Mouse (Mus musculus) intestine, embryonic 15.5 days (tissue): ENCODE measurements around the gene Fam89a. TPM values are rescaled to one million over a fixed set of nuclear protein-coding genes. Genes with fewer than 3 reads are reported as not detected.
A peak's percentile ranks its signal among the peaks of the same experiment; 100 is the strongest.

Experiments used
- ATAC-seq: fragments of 200-750 bp; cut with Nextera tagmentation; 2 replicates; pipeline ENCODE4 v1.8.0; 2017; ENCODE audit warnings: moderate TSS enrichment, moderate library complexity
- H3K27ac ChIP-seq: fragments of 300-500 bp; sonication (generic); 2 replicates; pipeline ENCODE4 v1.5.1; 2015; ENCODE audit warnings: mild to moderate bottlenecking, inconsistent platforms
- H3K27me3 ChIP-seq: fragments of 300-500 bp; sonication (generic); replicated peaks from 2 replicates; pipeline ENCODE4 v1.6.1; 2015; ENCODE audit warnings: inconsistent platforms
- H3K36me3 ChIP-seq: fragments of 300-500 bp; sonication (generic); 2 replicates; pipeline ENCODE4 v1.6.1; 2015; ENCODE audit warnings: inconsistent platforms
- H3K4me1 ChIP-seq: fragments of 300-500 bp; sonication (generic); replicated peaks from 2 replicates; pipeline ENCODE4 v1.6.1; 2015; ENCODE audit warnings: inconsistent platforms
- H3K4me2 ChIP-seq: fragments of 300-500 bp; sonication (generic); replicated peaks from 2 replicates; pipeline ENCODE4 v1.6.1; 2015; ENCODE audit warnings: mild to moderate bottlenecking, inconsistent platforms
- H3K4me3 ChIP-seq: fragments of 300-500 bp; sonication (generic); replicated peaks from 2 replicates; pipeline ENCODE4 v1.5.1; 2015; ENCODE audit warnings: inconsistent platforms
- H3K9ac ChIP-seq: fragments of 300-500 bp; sonication (generic); 2 replicates; pipeline ENCODE4 v1.6.1; 2015; ENCODE audit warnings: inconsistent platforms
- H3K9me3 ChIP-seq: fragments of 300-500 bp; sonication (generic); 2 replicates; pipeline ENCODE4 v1.6.1; 2016; ENCODE audit warnings: inconsistent platforms
- WGBS: fragments of 180-500 bp; shearing (Covaris S2); methylation state at CpG from one replicate; pipeline ENCODE4 v1.1.7; 2015; 5-methylcytosine and 5-hydroxymethylcytosine counted together
- polyA plus RNA-seq: library from polyadenylated mRNA; unstranded; fragments of >200 nt; fragmentation: Nextera tagmentation; extraction: Ambion mirVana; gene quantifications from 2 replicates; pipeline ENCODE4 v1.2.1, GENCODE M21; 2015

Gene Fam89a
- polyA plus RNA-seq, 1 experiment from 2014 or later = 3.9 TPM

GRCm38 (mm10) chr8:124782431-124782830 lies 30.8 kb upstream of the Fam89a start:
- Histone ChIP-seq H3K27me3 (0 out of 2 replicates have a peak, but pooled peaks cover 3% of the 10 kb centered on the region), H3K36me3 (no peaks in the 10 kb centered on the region), H3K9ac (no peak overlapping the region), H3K27ac (no peak overlapping the region), H3K9me3 (no peaks in the 10 kb centered on the region), H3K4me2 (no peak overlapping the region), H3K4me1 (peaks cover 2% of the 10 kb centered on the region; the same call in 1 of the 2 replicates), H3K4me3 (no peak overlapping the region)
- WGBS = 77% methylated on average over 3 of the region's 3 CpGs
- no peak for ATAC-seq

- peak; percentile 69; the same call in 1 of the 2 replicates for ATAC-seq
- no peak overlapping the region for H3K27ac ChIP-seq
- H3K9me3 ChIP-seq = no peaks in the 10 kb centered on the region
- 8% methylated on average over 7 of the region's 7 CpGs for WGBS
- no peak overlapping the region for H3K4me2 ChIP-seq
- H3K9ac ChIP-seq = no peak overlapping the region
- H3K27me3 ChIP-seq = 0 out of 2 replicates have a peak, but pooled peaks cover 6% of the 10 kb centered on the region
- no peaks in the 10 kb centered on the region for H3K36me3 ChIP-seq
- peaks cover 4% of the 10 kb centered on the region; the same call in 1 of the 2 replicates for H3K4me1 ChIP-seq
- no peak overlapping the region for H3K4me3 ChIP-seq
Observed at GRCm38 (mm10) chr8:124780236-124780635, 28.6 kb upstream of the Fam89a start.

GRCm38 (mm10) chr8:124775695-124776094 lies 24.1 kb upstream of the Fam89a start:
- peak; percentile 79 for ATAC-seq
- no peaks in the 10 kb centered on the region for H3K9me3 ChIP-seq
- peak overlapping the region; percentile 54 for H3K4me2 ChIP-seq
- 12% methylated on average over 16 of the region's 16 CpGs for WGBS
- 0 out of 2 replicates have a peak, but pooled peaks cover 2% of the 10 kb centered on the region for H3K4me1 ChIP-seq
- no peak overlapping the region for H3K27ac ChIP-seq
- H3K4me3 ChIP-seq = no peak overlapping the region
- H3K36me3 ChIP-seq = no peaks in the 10 kb centered on the region
- 0 out of 2 replicates have a peak, but pooled peaks cover 3% of the 10 kb centered on the region for H3K27me3 ChIP-seq
- H3K9ac ChIP-seq = no peak overlapping the region

- H3K4me3 ChIP-seq = no peak overlapping the region
- no peaks in the 10 kb centered on the region for H3K9me3 ChIP-seq
- H3K9ac ChIP-seq = no peak overlapping the region
- H3K36me3 ChIP-seq = no peaks in the 10 kb centered on the region
- H3K27me3 ChIP-seq = 0 out of 2 replicates have a peak, but pooled peaks cover 3% of the 10 kb centered on the region
- no peak overlapping the region for H3K4me2 ChIP-seq
- no peak for ATAC-seq
- 36% methylated on average over 2 of the region's 2 CpGs for WGBS
- no peak overlapping the region for H3K27ac ChIP-seq
- 0 out of 2 replicates have a peak, but pooled peaks cover 2% of the 10 kb centered on the region for H3K4me1 ChIP-seq
Observed at GRCm38 (mm10) chr8:124772389-124772788, 20.8 kb upstream of the Fam89a start.

GRCm38 (mm10) chr8:124763061-124763460 lies 11.4 kb upstream of the Fam89a start:
- Histone ChIP-seq H3K27me3 (no peaks in the 10 kb centered on the region), H3K36me3 (no peaks in the 10 kb centered on the region), H3K9me3 (no peaks in the 10 kb centered on the region), H3K9ac (no peak overlapping the region), H3K4me1 (no peaks in the 10 kb centered on the region), H3K4me2 (no peak overlapping the region), H3K27ac (no peak overlapping the region), H3K4me3 (no peak overlapping the region)
- 74% methylated on average over 7 of the region's 7 CpGs for WGBS
- ATAC-seq = no peak

GRCm38 (mm10) chr8:124758544-124758943 lies 6.9 kb upstream of the Fam89a start:
- 33% methylated on average over 3 of the region's 3 CpGs for WGBS
- H3K4me2 ChIP-seq = no peak overlapping the region
- no peak for ATAC-seq

GRCm38 (mm10) chr8:124756601-124757000 lies 5.0 kb upstream of the Fam89a start:
- no peak overlapping the region for H3K27ac ChIP-seq
- no peak overlapping the region for H3K9ac ChIP-seq
- ATAC-seq = no peak
- H3K9me3 ChIP-seq = no peaks in the 10 kb centered on the region
- no peaks in the 10 kb centered on the region; the same call in 1 of the 2 replicates for H3K27me3 ChIP-seq
- 82% methylated on average over 5 of the region's 5 CpGs for WGBS
- H3K4me1 ChIP-seq = peaks cover 26% of the 10 kb centered on the region
- no peak overlapping the region for H3K4me2 ChIP-seq
- H3K36me3 ChIP-seq = no peaks in the 10 kb centered on the region
- no peak overlapping the region for H3K4me3 ChIP-seq

More at GRCm38 (mm10) chr8:124758544-124758943, 6.9 kb upstream of the Fam89a start:
- H3K27ac ChIP-seq = no peak overlapping the region
- no peaks in the 10 kb centered on the region for H3K36me3 ChIP-seq
- peaks cover 15% of the 10 kb centered on the region for H3K4me1 ChIP-seq
- no peaks in the 10 kb centered on the region for H3K9me3 ChIP-seq
- no peak overlapping the region for H3K9ac ChIP-seq
- H3K4me3 ChIP-seq = no peak overlapping the region
- H3K27me3 ChIP-seq = no peaks in the 10 kb centered on the region

GRCm38 (mm10) chr8:124756153-124756552 lies 4.5 kb upstream of the Fam89a start:
- no peak overlapping the region for H3K4me2 ChIP-seq
- no peaks in the 10 kb centered on the region for H3K9me3 ChIP-seq
- H3K4me3 ChIP-seq = no peak overlapping the region
- peaks cover 30% of the 10 kb centered on the region for H3K4me1 ChIP-seq
- no peak overlapping the region for H3K27ac ChIP-seq
- no peaks in the 10 kb centered on the region for H3K36me3 ChIP-seq
- no peak for ATAC-seq
- WGBS = 72% methylated on average over 2 of the region's 2 CpGs
- peaks cover 2% of the 10 kb centered on the region; the same call in 1 of the 2 replicates for H3K27me3 ChIP-seq
- H3K9ac ChIP-seq = no peak overlapping the region

GRCm38 (mm10) chr8:124755481-124755880 lies 3.8 kb upstream of the Fam89a start:
- ATAC-seq = no peak
- H3K4me2 ChIP-seq = no peak overlapping the region
- H3K27ac ChIP-seq = no peak overlapping the region
- 80% methylated on average over 8 of the region's 8 CpGs for WGBS
- H3K4me1 ChIP-seq = peaks cover 34% of the 10 kb centered on the region
- peaks cover 6% of the 10 kb centered on the region; the same call in 1 of the 2 replicates for H3K27me3 ChIP-seq
- no peak overlapping the region for H3K9ac ChIP-seq
- no peak overlapping the region for H3K4me3 ChIP-seq
- no peaks in the 10 kb centered on the region for H3K9me3 ChIP-seq
- no peaks in the 10 kb centered on the region for H3K36me3 ChIP-seq

GRCm38 (mm10) chr8:124754792-124755190 lies 3.2 kb upstream of the Fam89a start:
- no peaks in the 10 kb centered on the region for H3K9me3 ChIP-seq
- ATAC-seq = no peak
- H3K27me3 ChIP-seq = peaks cover 9% of the 10 kb centered on the region
- H3K4me2 ChIP-seq = 0 out of 2 replicates have a peak overlapping the region, but pooled peaks have one; percentile 26
- WGBS = 32% methylated on average over 4 of the region's 4 CpGs
- H3K4me3 ChIP-seq = no peak overlapping the region
- no peak overlapping the region for H3K9ac ChIP-seq
- 0 out of 2 replicates have a peak overlapping the region, but pooled peaks have one; percentile 6 for H3K27ac ChIP-seq
- no peaks in the 10 kb centered on the region for H3K36me3 ChIP-seq
- peaks cover 34% of the 10 kb centered on the region for H3K4me1 ChIP-seq

- no peaks in the 10 kb centered on the region for H3K9me3 ChIP-seq
- WGBS = 11% methylated on average over 11 of the region's 11 CpGs
- 0 out of 2 replicates have a peak overlapping the region, but pooled peaks have one; percentile 6 for H3K27ac ChIP-seq
- peaks cover 34% of the 10 kb centered on the region for H3K4me1 ChIP-seq
- no peak overlapping the region for H3K4me3 ChIP-seq
- H3K9ac ChIP-seq = no peak overlapping the region
- ATAC-seq = peak; percentile 62
- H3K27me3 ChIP-seq = peaks cover 9% of the 10 kb centered on the region
- no peaks in the 10 kb centered on the region for H3K36me3 ChIP-seq
- peak overlapping the region; percentile 26; the same call in 1 of the 2 replicates for H3K4me2 ChIP-seq
Observed at GRCm38 (mm10) chr8:124754101-124754791, 2.6 kb upstream of the Fam89a start.

GRCm38 (mm10) chr8:124752325-124752862 lies 762 bp upstream of the Fam89a start:
- Histone ChIP-seq H3K4me2 (peak overlapping the region; percentile 98), H3K27me3 (peaks cover 9% of the 10 kb centered on the region), H3K36me3 (no peaks in the 10 kb centered on the region), H3K27ac (no peak overlapping the region), H3K9me3 (no peaks in the 10 kb centered on the region), H3K4me1 (peaks cover 34% of the 10 kb centered on the region), H3K9ac (no peak overlapping the region), H3K4me3 (no peak overlapping the region)
- ATAC-seq = peak; percentile 22
- 51% methylated on average over 21 of the region's 21 CpGs for WGBS
